Mouse (Mus musculus) spleen, adult 2 months (tissue): ENCODE data around the gene Rab3il1. TPM values are rescaled to one million over a fixed set of nuclear protein-coding genes. Genes with fewer than 3 reads are reported as not detected.

Experiments
- DNase-seq, 2 experiments: peaks; one replicate each; pipeline versions ENCODE4 v3.0.0 to v3.0.0-alpha.2; 2012 to 2021; ENCODE audit warnings: low spot score in 2 of 2, low read depth in 1 of 2
- H3K27ac ChIP-seq: fragments of 200-500 bp; 2 replicates; pipeline ENCODE4 v1.5.1; 2012; ENCODE audit warnings: low read length, inconsistent platforms; ENCODE audit not compliant: insufficient read depth
- H3K27me3 ChIP-seq: fragments of 200-500 bp; 2 replicates; pipeline ENCODE4 v1.6.1; 2012; ENCODE audit warnings: mild to moderate bottlenecking, moderate library complexity, low read length, inconsistent platforms; ENCODE audit not compliant: control insufficient read depth, insufficient read depth
- H3K36me3 ChIP-seq: fragments of 200-500 bp; 2 replicates; pipeline ENCODE4 v1.6.1; 2012; ENCODE audit warnings: mild to moderate bottlenecking, low read length, inconsistent platforms; ENCODE audit not compliant: control insufficient read depth, insufficient read depth
- H3K4me1 ChIP-seq: fragments of 200-500 bp; 2 replicates; pipeline ENCODE4 v1.6.1; 2011; ENCODE audit warnings: inconsistent platforms; ENCODE audit not compliant: control insufficient read depth, insufficient read depth, insufficient read length
- H3K4me3 ChIP-seq: fragments of 200-500 bp; 2 replicates; pipeline ENCODE4 v1.5.1; 2011; ENCODE audit warnings: mild to moderate bottlenecking, inconsistent platforms; ENCODE audit not compliant: insufficient read depth, insufficient read length; ENCODE audit errors: extremely low read depth
- CTCF ChIP-seq: fragments of 200-500 bp; IDR thresholded peaks from 2 replicates; pipeline ENCODE4 v1.5.1; 2011; ENCODE audit warnings: mild to moderate bottlenecking, inconsistent platforms; ENCODE audit not compliant: insufficient read depth, insufficient read length, insufficient replicate concordance; ENCODE audit errors: extremely low read depth
- POLR2A ChIP-seq: fragments of 200-500 bp; IDR thresholded peaks from 2 replicates; pipeline ENCODE4 v1.6.1; 2011; ENCODE audit warnings: low read depth, low read length, inconsistent platforms
- WGBS: fragments of 180-500 bp; shearing (Covaris S2); methylation state at CpG from one replicate; pipeline ENCODE4 v1.1.7; 2018; 5-methylcytosine and 5-hydroxymethylcytosine counted together
- polyA plus RNA-seq: library from polyadenylated mRNA; depleted of rRNA; stranded (reverse); fragments of >200 nt; gene quantifications from 2 replicates; pipeline ENCODE4 v1.2.3, GENCODE M21; 2012

Gene Rab3il1
- polyA plus RNA-seq, 1 experiment, result 73.5 TPM

- under 1% methylated on average over 31 of the region's 31 CpGs for WGBS
- peaks cover 12% of the 10 kb centered on the region; the same call in 1 of the 2 replicates for H3K4me1 ChIP-seq
- H3K27me3 ChIP-seq, result no peaks in the 10 kb centered on the region
- peak; percentile 39 to 67 for DNase-seq
- TF ChIP-seq POLR2A, result no peak
- TF ChIP-seq CTCF, result no peak
- peak overlapping the region; percentile 95 for H3K4me3 ChIP-seq
- H3K27ac ChIP-seq, result peak overlapping the region; percentile 97
- peaks cover 22% of the 10 kb centered on the region for H3K36me3 ChIP-seq
Measured at GRCm38 (mm10) chr19:9982852-9983542, 18.5 kb upstream of the Rab3il1 start.

GRCm38 (mm10) chr19:9984111-9985055 is 17.1 kb upstream of the Rab3il1 start:
- TF ChIP-seq CTCF, result no peak
- TF ChIP-seq POLR2A, result no peak
- peak overlapping the region; percentile 37 for H3K27ac ChIP-seq
- H3K4me1 ChIP-seq, result peaks cover 12% of the 10 kb centered on the region; the same call in 1 of the 2 replicates
- WGBS, result 45% methylated on average over 20 of the region's 20 CpGs
- H3K27me3 ChIP-seq, result no peaks in the 10 kb centered on the region
- H3K36me3 ChIP-seq, result peaks cover 22% of the 10 kb centered on the region
- peak overlapping the region; percentile 38 for H3K4me3 ChIP-seq
- DNase-seq, result no peak

- no peak for DNase-seq
- peaks cover 12% of the 10 kb centered on the region; the same call in 1 of the 2 replicates for H3K4me1 ChIP-seq
- 92% methylated on average over 6 of the region's 6 CpGs for WGBS
- H3K4me3 ChIP-seq, result no peak overlapping the region
- no peaks in the 10 kb centered on the region for H3K27me3 ChIP-seq
- no peak overlapping the region for H3K27ac ChIP-seq
- peaks cover 22% of the 10 kb centered on the region for H3K36me3 ChIP-seq
- TF ChIP-seq POLR2A (no peak), CTCF (no peak)
Measured at GRCm38 (mm10) chr19:9985190-9985899, 16.1 kb upstream of the Rab3il1 start.

GRCm38 (mm10) chr19:9985900-9986421 is 15.5 kb upstream of the Rab3il1 start:
- no peak for DNase-seq
- WGBS, result 97% methylated on average over 2 of the region's 2 CpGs
- Histone ChIP-seq H3K36me3 (peaks cover 22% of the 10 kb centered on the region), H3K27me3 (no peaks in the 10 kb centered on the region), H3K4me1 (peaks cover 12% of the 10 kb centered on the region; the same call in 1 of the 2 replicates), H3K27ac (no peak overlapping the region), H3K4me3 (no peak overlapping the region)
- TF ChIP-seq POLR2A (no peak), CTCF (no peak)

GRCm38 (mm10) chr19:9987192-9987591 is 14.3 kb upstream of the Rab3il1 start:
- Histone ChIP-seq H3K4me3 (no peak overlapping the region), H3K27me3 (no peaks in the 10 kb centered on the region), H3K36me3 (peaks cover 22% of the 10 kb centered on the region), H3K27ac (no peak overlapping the region), H3K4me1 (peaks cover 7% of the 10 kb centered on the region; the same call in 1 of the 2 replicates)
- no peak for DNase-seq
- WGBS, result 72% methylated on average over 6 of the region's 6 CpGs
- TF ChIP-seq CTCF, result no peak

GRCm38 (mm10) chr19:9987593-9987992 is 13.9 kb upstream of the Rab3il1 start:
- DNase-seq, result no peak
- TF ChIP-seq POLR2A (no peak), CTCF (no peak)
- H3K4me1 ChIP-seq, result peaks cover 7% of the 10 kb centered on the region; the same call in 1 of the 2 replicates
- H3K27me3 ChIP-seq, result no peaks in the 10 kb centered on the region
- no peak overlapping the region for H3K27ac ChIP-seq
- H3K4me3 ChIP-seq, result no peak overlapping the region
- peaks cover 22% of the 10 kb centered on the region for H3K36me3 ChIP-seq
